Mouse (Mus musculus) embryonic facial prominence, embryonic 14.5 days (tissue): ENCODE measurements at regions not wholly inside any gene's neighbourhood (a gene's known extent, or its start where the extent isn't known, plus 50 kb on each side); places are given as distances from the start of the nearest gene placed in this dataset.
"Not testable (repeated sequence)": the region's sequence is repeated elsewhere in the genome, so short reads cannot be mapped to it uniquely, and the experiment has no call there.

Experiments used
- ATAC-seq: fragments of 200-750 bp; cut with Nextera tagmentation; 2 replicates; pipeline ENCODE4 v1.8.0; 2017; ENCODE audit warnings: low read depth, moderate number of reproducible peaks, moderate TSS enrichment
- DNase-seq: peaks from one replicate; pipeline ENCODE4 v3.0.0-alpha.2; 2015; ENCODE audit warnings: low spot score
- H3K27ac ChIP-seq: fragments of 300-500 bp; sonication (generic); replicated peaks from 2 replicates; pipeline ENCODE4 v1.5.1; 2014; ENCODE audit warnings: low read depth, mild to moderate bottlenecking, low read length, moderate library complexity
- H3K27me3 ChIP-seq: fragments of 300-500 bp; sonication (generic); replicated peaks from 2 replicates; pipeline ENCODE4 v1.6.1; 2014; ENCODE audit warnings: low read length; ENCODE audit not compliant: control insufficient read depth, insufficient read depth
- H3K36me3 ChIP-seq: fragments of 300-500 bp; sonication (generic); 2 replicates; pipeline ENCODE4 v1.6.1; 2014; ENCODE audit warnings: low read length, mixed read lengths; ENCODE audit not compliant: control insufficient read depth, insufficient read depth
- H3K4me1 ChIP-seq: fragments of 300-500 bp; sonication (generic); 2 replicates; pipeline ENCODE4 v1.6.1; 2014; ENCODE audit warnings: antibody characterized with exemption, low read length; ENCODE audit not compliant: control insufficient read depth, insufficient read depth
- H3K4me2 ChIP-seq: fragments of 300-500 bp; sonication (generic); 2 replicates; pipeline ENCODE4 v1.6.1; 2014; ENCODE audit warnings: low read depth, mild to moderate bottlenecking, low read length, moderate library complexity, mixed read lengths
- H3K4me3 ChIP-seq: fragments of 300-500 bp; sonication (generic); 2 replicates; pipeline ENCODE4 v1.5.1; 2014; ENCODE audit warnings: low read depth, mild to moderate bottlenecking, low read length
- H3K9ac ChIP-seq: fragments of 300-500 bp; sonication (generic); 2 replicates; pipeline ENCODE4 v1.6.1; 2014; ENCODE audit warnings: low read depth, mild to moderate bottlenecking, low read length, moderate library complexity, mixed read lengths
- H3K9me3 ChIP-seq: fragments of 300-500 bp; sonication (generic); 2 replicates; pipeline ENCODE4 v1.6.1; 2016; ENCODE audit warnings: low read length; ENCODE audit not compliant: control insufficient read depth
- WGBS: fragments of 180-500 bp; shearing (Covaris S2); extraction: QIAGEN DNeasy Blood & Tissue Kit; methylation state at CpG from one replicate; pipeline ENCODE4 v1.1.7; 2014; 5-methylcytosine and 5-hydroxymethylcytosine counted together

- not testable (repeated sequence) for H3K4me2 ChIP-seq, H3K36me3 ChIP-seq, H3K9me3 ChIP-seq, H3K9ac ChIP-seq, H3K4me3 ChIP-seq, H3K4me1 ChIP-seq, H3K27me3 ChIP-seq, DNase-seq, H3K27ac ChIP-seq, ATAC-seq
- WGBS = 92% methylated on average over 6 of the region's 8 CpGs
Observed at GRCm38 (mm10) chr9:85983516-85983915, 141.3 kb downstream of the Tpbg start.

GRCm38 (mm10) chr9:85985671-85986070 is 143.5 kb downstream of the Tpbg start:
- 72% methylated on average over 5 of the region's 5 CpGs for WGBS
- DNase-seq = no peak

GRCm38 (mm10) chr9:85986142-85986541 is 144.0 kb downstream of the Tpbg start:
- no peaks in the 10 kb centered on the region for H3K36me3 ChIP-seq
- H3K4me2 ChIP-seq = no peak overlapping the region
- no peaks in the 10 kb centered on the region for H3K27me3 ChIP-seq
- no peak overlapping the region for H3K4me3 ChIP-seq
- no peak overlapping the region for H3K9ac ChIP-seq
- no peaks in the 10 kb centered on the region for H3K9me3 ChIP-seq
- DNase-seq (no peak), ATAC-seq (no peak)
- WGBS = 75% methylated on average over 2 of the region's 2 CpGs
- H3K27ac ChIP-seq = no peak overlapping the region
- H3K4me1 ChIP-seq = no peaks in the 10 kb centered on the region

More at GRCm38 (mm10) chr9:85985671-85986070, 143.5 kb downstream of the Tpbg start:
- no peaks in the 10 kb centered on the region for H3K36me3 ChIP-seq
- H3K4me1 ChIP-seq = no peaks in the 10 kb centered on the region
- no peak for ATAC-seq
- H3K27ac ChIP-seq = no peak overlapping the region
- H3K27me3 ChIP-seq = no peaks in the 10 kb centered on the region
- no peak overlapping the region for H3K4me2 ChIP-seq
- no peaks in the 10 kb centered on the region for H3K9me3 ChIP-seq
- H3K4me3 ChIP-seq = no peak overlapping the region
- no peak overlapping the region for H3K9ac ChIP-seq

DNA sequence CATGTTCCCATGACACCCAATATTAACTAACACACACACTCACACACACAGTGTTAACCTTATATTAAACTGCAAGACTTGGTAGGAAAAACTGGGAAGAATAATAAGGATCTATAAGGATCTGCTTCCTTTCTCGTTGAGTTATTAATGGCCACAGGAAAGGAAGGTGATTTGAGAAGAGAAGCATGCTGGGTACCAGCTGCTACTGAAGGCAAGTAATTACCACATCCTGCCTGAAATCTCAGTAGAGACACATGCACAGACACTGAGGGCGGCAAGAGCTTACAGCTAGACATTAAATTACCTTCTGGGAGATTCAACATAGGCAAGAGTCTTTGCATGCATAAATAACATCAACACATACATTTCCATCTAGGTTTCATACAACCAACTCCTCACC is 160.8 kb downstream of the Tpbg start:
- no peak for ATAC-seq
- 63% methylated on average over 2 of the region's 2 CpGs for WGBS

DNA sequence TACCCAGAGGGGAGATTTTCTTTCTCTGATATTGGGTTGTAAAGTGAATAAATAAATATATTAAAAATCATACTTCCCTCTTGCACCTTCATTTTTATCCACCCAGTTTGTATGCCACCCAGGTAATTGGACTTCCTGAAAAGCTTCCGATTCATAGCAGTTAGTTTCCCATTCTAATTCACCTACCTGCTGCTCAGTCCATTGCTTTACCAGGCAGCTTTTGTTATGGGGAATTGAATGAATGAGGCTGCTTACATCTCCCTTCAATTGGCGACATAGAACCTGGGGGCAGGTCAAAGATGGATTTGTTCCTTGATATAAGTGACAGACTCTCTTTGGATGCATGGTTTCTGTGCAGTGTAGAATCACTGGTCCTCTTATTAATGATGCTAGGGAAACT is 169.5 kb downstream of the Tpbg start:
- WGBS = 64% methylated on average over 2 of the region's 2 CpGs
- Histone ChIP-seq H3K27ac (no peak overlapping the region), H3K27me3 (no peaks in the 10 kb centered on the region), H3K9ac (no peak overlapping the region), H3K9me3 (no peaks in the 10 kb centered on the region), H3K4me2 (no peak overlapping the region), H3K4me3 (no peak overlapping the region), H3K36me3 (no peaks in the 10 kb centered on the region), H3K4me1 (no peaks in the 10 kb centered on the region)
- DNase-seq (no peak), ATAC-seq (no peak)

More for the DNA sequence above, 160.8 kb downstream of the Tpbg start:
- H3K9me3 ChIP-seq = no peaks in the 10 kb centered on the region
- no peak overlapping the region for H3K9ac ChIP-seq
- no peak overlapping the region for H3K27ac ChIP-seq
- H3K4me2 ChIP-seq = no peak overlapping the region
- no peak for DNase-seq
- H3K4me1 ChIP-seq = no peaks in the 10 kb centered on the region
- H3K4me3 ChIP-seq = no peak overlapping the region
- no peaks in the 10 kb centered on the region for H3K27me3 ChIP-seq
- H3K36me3 ChIP-seq = no peaks in the 10 kb centered on the region

GRCm38 (mm10) chr9:86015841-86016240 is 173.7 kb downstream of the Tpbg start:
- H3K9ac ChIP-seq = no peak overlapping the region
- H3K4me2 ChIP-seq = no peak overlapping the region
- no peaks in the 10 kb centered on the region for H3K4me1 ChIP-seq
- no peak overlapping the region for H3K4me3 ChIP-seq
- H3K27me3 ChIP-seq = no peaks in the 10 kb centered on the region
- no peak overlapping the region for H3K27ac ChIP-seq
- H3K36me3 ChIP-seq = no peaks in the 10 kb centered on the region
- H3K9me3 ChIP-seq = no peaks in the 10 kb centered on the region
- DNase-seq (no peak), ATAC-seq (no peak)
- 83% methylated on average over 4 of the region's 4 CpGs for WGBS

- Histone ChIP-seq H3K4me1 (no peaks in the 10 kb centered on the region), H3K27ac (no peak overlapping the region), H3K9ac (no peak overlapping the region), H3K4me3 (no peak overlapping the region), H3K36me3 (no peaks in the 10 kb centered on the region), H3K4me2 (no peak overlapping the region), H3K9me3 (no peaks in the 10 kb centered on the region), H3K27me3 (no peaks in the 10 kb centered on the region)
- 86% methylated on average over 6 of the region's 6 CpGs for WGBS
- ATAC-seq (no peak), DNase-seq (no peak)
Observed at GRCm38 (mm10) chr9:86020133-86020532, 178.0 kb downstream of the Tpbg start.

- Histone ChIP-seq H3K4me1 (no peaks in the 10 kb centered on the region), H3K27ac (no peak overlapping the region), H3K36me3 (no peaks in the 10 kb centered on the region), H3K9ac (no peak overlapping the region), H3K4me3 (no peak overlapping the region), H3K4me2 (no peak overlapping the region), H3K9me3 (no peaks in the 10 kb centered on the region), H3K27me3 (no peaks in the 10 kb centered on the region)
- ATAC-seq = no peak
- DNase-seq = no peak
- WGBS = 73% methylated on average over 4 of the region's 4 CpGs
Observed at GRCm38 (mm10) chr9:86020765-86021164, 178.6 kb downstream of the Tpbg start.

DNA sequence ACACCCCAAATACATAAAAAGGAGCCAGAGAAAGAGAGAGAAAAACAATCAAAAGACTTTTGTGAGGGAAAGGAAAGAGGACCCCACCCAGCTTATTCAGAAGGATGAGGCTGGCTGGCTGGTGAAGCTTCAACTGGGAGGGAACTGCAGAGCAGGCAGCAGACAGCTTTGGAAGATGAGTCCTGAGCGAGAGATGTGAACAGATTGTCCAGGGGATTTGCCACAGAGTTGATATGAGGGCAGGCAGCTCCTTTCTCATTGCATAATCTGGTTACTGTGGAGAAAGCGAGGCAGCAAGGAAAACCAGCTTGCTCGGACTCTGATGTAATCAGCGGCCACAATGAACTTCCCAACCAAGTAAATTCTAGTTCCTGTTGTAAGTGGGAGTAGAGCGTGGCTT is 188.6 kb downstream of the Tpbg start:
- WGBS = 71% methylated on average over 5 of the region's 5 CpGs
- Histone ChIP-seq H3K4me3 (no peak overlapping the region), H3K9ac (no peak overlapping the region), H3K4me1 (no peaks in the 10 kb centered on the region), H3K27me3 (no peaks in the 10 kb centered on the region), H3K36me3 (no peaks in the 10 kb centered on the region), H3K9me3 (no peaks in the 10 kb centered on the region), H3K27ac (no peak overlapping the region), H3K4me2 (no peak overlapping the region)
- DNase-seq (no peak), ATAC-seq (no peak)
